Mouse (Mus musculus): ENCODE data around the gene Nos1ap. TPM values are rescaled to one million over a fixed set of nuclear protein-coding genes. Genes with fewer than 3 reads are reported as not detected.

The Nos1ap gene
- polyA plus RNA-seq, 1 experiment from 2014 or later, result 26.9 TPM

Other genes with a start within 250 kb of the Nos1ap start
- gene Olfml2b, start 54.7 kb upstream of the Nos1ap start, polyA plus RNA-seq (2015; fragmentation: Nextera tagmentation; extraction: Ambion mirVana), result 11.1 and 12.2 TPM in 2 replicates

Measured in forebrain, embryonic 16.5 days (tissue).